Mouse (Mus musculus): ENCODE results near the gene Olfr319. TPM values are rescaled to one million over a fixed set of nuclear protein-coding genes. Genes with fewer than 3 reads are reported as not detected.
A peak's percentile ranks its signal among the peaks of the same experiment; 100 is the strongest.
"Not testable (repeated sequence)": the region's sequence is repeated elsewhere in the genome, so short reads cannot be mapped to it uniquely, and the experiment has no call there.

Olfr319 gene
- polyA plus RNA-seq, 1 experiment, result not detected

- 93% methylated on average over 4 of the region's 4 CpGs for WGBS
- Histone ChIP-seq H3K4me1 (ENCODE audit: control insufficient read depth, insufficient read depth, low read length) (no peaks in the 10 kb centered on the region), H3K36me3 (ENCODE audit: control insufficient read depth, insufficient read depth, low read length) (no peaks in the 10 kb centered on the region), H3K27ac (ENCODE audit: insufficient read depth, low read depth, low read length) (no peak overlapping the region), H3K4me3 (ENCODE audit: insufficient read depth, low read depth, low read length) (no peak overlapping the region), H3K27me3 (replicated peaks; ENCODE audit: control insufficient read depth, insufficient read depth, low read length) (no peaks in the 10 kb centered on the region)
- no peak for DNase-seq
- no peak for TF ChIP-seq POLR2A (IDR thresholded peaks at IDR 0.05; ENCODE audit: low read depth, low read length)
- TF ChIP-seq CTCF (conservative IDR thresholded peaks at IDR 0.05; ENCODE audit: insufficient read depth, insufficient read length, low read depth, low read length), result no peak
Observed at GRCm38 (mm10) chr11:58719701-58720100, 20.7 kb downstream of the Olfr319 start.

- Histone ChIP-seq H3K27ac (ENCODE audit: insufficient read depth, low read depth, low read length) (no peak within 1 kb of the TSS), H3K4me3 (ENCODE audit: insufficient read depth, low read depth, low read length) (no peak within 1 kb of the TSS), H3K36me3 (ENCODE audit: control insufficient read depth, insufficient read depth, low read length) (no peaks in the 10 kb centered on the region), H3K27me3 (replicated peaks; ENCODE audit: control insufficient read depth, insufficient read depth, low read length) (no peaks in the 10 kb centered on the region), H3K4me1 (ENCODE audit: control insufficient read depth, insufficient read depth, low read length) (peaks cover 5% of the 10 kb centered on the region; the same call in 1 of the 2 replicates)
- TF ChIP-seq CTCF (conservative IDR thresholded peaks at IDR 0.05; ENCODE audit: insufficient read depth, insufficient read length, low read depth, low read length) (no peak), POLR2A (IDR thresholded peaks at IDR 0.05; ENCODE audit: low read depth, low read length) (no peak)
- DNase-seq, result no peak
Observed at GRCm38 (mm10) chr11:58723914-58724313, 25.0 kb downstream of the Olfr319 start, which contains the start of gene Olfr318. Gene Olfr318, minus strand, starts transcription at chr11:58724014.

- peak; percentile 81 for DNase-seq
- WGBS, result 52% methylated on average over 6 of the region's 6 CpGs
Observed at GRCm38 (mm10) chr11:58727896-58728650, 29.1 kb downstream of the Olfr319 start.

GRCm38 (mm10) chr11:58733372-58733771 is 34.4 kb downstream of the Olfr319 start:
- Histone ChIP-seq H3K27me3 (replicated peaks; ENCODE audit: control insufficient read depth, insufficient read depth, low read length) (no peaks in the 10 kb centered on the region), H3K27ac (ENCODE audit: insufficient read depth, low read depth, low read length) (no peak overlapping the region), H3K4me1 (ENCODE audit: control insufficient read depth, insufficient read depth, low read length) (no peaks in the 10 kb centered on the region), H3K36me3 (ENCODE audit: control insufficient read depth, insufficient read depth, low read length) (no peaks in the 10 kb centered on the region), H3K4me3 (ENCODE audit: insufficient read depth, low read depth, low read length) (no peak overlapping the region)
- TF ChIP-seq CTCF (conservative IDR thresholded peaks at IDR 0.05; ENCODE audit: insufficient read depth, insufficient read length, low read depth, low read length), result no peak
- no peak for TF ChIP-seq POLR2A (IDR thresholded peaks at IDR 0.05; ENCODE audit: low read depth, low read length)
- DNase-seq, result no peak
- 65% methylated on average over 3 of the region's 3 CpGs for WGBS

More at GRCm38 (mm10) chr11:58727896-58728650, 29.1 kb downstream of the Olfr319 start:
- H3K4me1 ChIP-seq (ENCODE audit: control insufficient read depth, insufficient read depth, low read length); H3K36me3 ChIP-seq (ENCODE audit: control insufficient read depth, insufficient read depth, low read length); H3K4me3 ChIP-seq (ENCODE audit: insufficient read depth, low read depth, low read length); H3K27me3 ChIP-seq (replicated peaks; ENCODE audit: control insufficient read depth, insufficient read depth, low read length): not testable (repeated sequence)
- H3K27ac ChIP-seq (ENCODE audit: insufficient read depth, low read depth, low read length), result peak overlapping the region; percentile 42; the same call in 1 of the 2 replicates

GRCm38 (mm10) chr11:58738792-58739262 is 39.9 kb downstream of the Olfr319 start, which contains the start of gene Olfr317:
Gene Olfr317, minus strand, starts transcription at chr11:58739212.
- H3K27ac ChIP-seq (ENCODE audit: insufficient read depth, low read depth, low read length), result no peak within 1 kb of the TSS
- WGBS, result 74% methylated on average over 4 of the region's 4 CpGs
- H3K27me3 ChIP-seq (replicated peaks; ENCODE audit: control insufficient read depth, insufficient read depth, low read length), result no peaks in the 10 kb centered on the region
- H3K4me3 ChIP-seq (ENCODE audit: insufficient read depth, low read depth, low read length), result no peak within 1 kb of the TSS
- no peaks in the 10 kb centered on the region for H3K4me1 ChIP-seq (ENCODE audit: control insufficient read depth, insufficient read depth, low read length)
- no peaks in the 10 kb centered on the region for H3K36me3 ChIP-seq (ENCODE audit: control insufficient read depth, insufficient read depth, low read length)
- TF ChIP-seq CTCF (conservative IDR thresholded peaks at IDR 0.05; ENCODE audit: insufficient read depth, insufficient read length, low read depth, low read length) (no peak), POLR2A (IDR thresholded peaks at IDR 0.05; ENCODE audit: low read depth, low read length) (no peak)
- no peak for DNase-seq

GRCm38 (mm10) chr11:58751096-58751495 is 52.1 kb downstream of the Olfr319 start:
- H3K27ac ChIP-seq (ENCODE audit: insufficient read depth, low read depth, low read length); DNase-seq; H3K36me3 ChIP-seq (ENCODE audit: control insufficient read depth, insufficient read depth, low read length); H3K27me3 ChIP-seq (replicated peaks; ENCODE audit: control insufficient read depth, insufficient read depth, low read length); H3K4me1 ChIP-seq (ENCODE audit: control insufficient read depth, insufficient read depth, low read length); H3K4me3 ChIP-seq (ENCODE audit: insufficient read depth, low read depth, low read length): not testable (repeated sequence)
- 80% methylated on average over 18 of the region's 18 CpGs for WGBS

GRCm38 (mm10) chr11:58752434-58752833 is 53.5 kb downstream of the Olfr319 start, which contains the start of gene Olfr316:
Gene Olfr316, plus strand, starts transcription at chr11:58752734.
- Histone ChIP-seq H3K4me1 (ENCODE audit: control insufficient read depth, insufficient read depth, low read length) (no peaks in the 10 kb centered on the region), H3K4me3 (ENCODE audit: insufficient read depth, low read depth, low read length) (no peak within 1 kb of the TSS), H3K27me3 (replicated peaks; ENCODE audit: control insufficient read depth, insufficient read depth, low read length) (no peaks in the 10 kb centered on the region), H3K27ac (ENCODE audit: insufficient read depth, low read depth, low read length) (no peak within 1 kb of the TSS), H3K36me3 (ENCODE audit: control insufficient read depth, insufficient read depth, low read length) (no peaks in the 10 kb centered on the region)
- WGBS, result 70% methylated on average over 2 of the region's 2 CpGs
- no peak for DNase-seq
- TF ChIP-seq POLR2A (IDR thresholded peaks at IDR 0.05; ENCODE audit: low read depth, low read length) (no peak), CTCF (conservative IDR thresholded peaks at IDR 0.05; ENCODE audit: insufficient read depth, insufficient read length, low read depth, low read length) (no peak)

Other genes starting within 250 kb of the Olfr319 start
- gene Lypd9, start 246.2 kb upstream of the Olfr319 start, polyA plus RNA-seq (2012; rRNA removed), result not detected in 2 replicates
- gene Olfr30, start 236.9 kb upstream of the Olfr319 start, polyA plus RNA-seq (2012; rRNA removed), result not detected in 2 replicates
- gene Olfr332, start 206.6 kb upstream of the Olfr319 start, polyA plus RNA-seq (2012; rRNA removed), result not detected in 2 replicates
- gene Olfr331, start 196.6 kb upstream of the Olfr319 start, polyA plus RNA-seq (2012; rRNA removed), result not detected in 2 replicates
- gene Olfr330, start 164.3 kb upstream of the Olfr319 start, polyA plus RNA-seq (2012; rRNA removed), result not detected in 2 replicates
- gene Olfr329-ps, start 152.7 kb upstream of the Olfr319 start, polyA plus RNA-seq (2012; rRNA removed), result not detected in 2 replicates
- gene Olfr328, start 143.5 kb upstream of the Olfr319 start, polyA plus RNA-seq (2012; rRNA removed), result not detected in 2 replicates
- not detected in 2 replicates for gene Olfr224, start 128.6 kb upstream of the Olfr319 start, polyA plus RNA-seq (2012; rRNA removed)
- gene Olfr325, start 121.4 kb upstream of the Olfr319 start, polyA plus RNA-seq (2012; rRNA removed), result not detected in 2 replicates
- gene Olfr324, start 104.0 kb upstream of the Olfr319 start, polyA plus RNA-seq (2012; rRNA removed), result not detected in 2 replicates
- gene 2210407C18Rik, start 83.1 kb upstream of the Olfr319 start, polyA plus RNA-seq (2012; rRNA removed), result not detected in 2 replicates
- gene Olfr323, start 68.7 kb upstream of the Olfr319 start, polyA plus RNA-seq (2012; rRNA removed), result not detected in 2 replicates
- not detected in 2 replicates for gene Trim58, start 58.7 kb upstream of the Olfr319 start, polyA plus RNA-seq (2012; rRNA removed)
- not detected in 2 replicates for gene Olfr322, start 40.4 kb upstream of the Olfr319 start, polyA plus RNA-seq (2012; rRNA removed)
- not detected in 2 replicates for gene Olfr320, start 18.1 kb upstream of the Olfr319 start, polyA plus RNA-seq (2012; rRNA removed)
- not detected in 2 replicates for gene Olfr318, start 24.9 kb downstream of the Olfr319 start, polyA plus RNA-seq (2012; rRNA removed)
- gene Olfr317, start 40.0 kb downstream of the Olfr319 start, polyA plus RNA-seq (2012; rRNA removed), result not detected in 2 replicates
- gene Olfr316, start 53.6 kb downstream of the Olfr319 start, polyA plus RNA-seq (2012; rRNA removed), result not detected in 2 replicates
- not detected in 2 replicates for gene Olfr315, start 74.0 kb downstream of the Olfr319 start, polyA plus RNA-seq (2012; rRNA removed)
- gene Olfr314, start 83.8 kb downstream of the Olfr319 start, polyA plus RNA-seq (2012; rRNA removed), result not detected in 2 replicates
- not detected in 2 replicates for gene Fam183b, start 102.8 kb downstream of the Olfr319 start, polyA plus RNA-seq (2012; rRNA removed)
- gene Olfr313, start 115.8 kb downstream of the Olfr319 start, polyA plus RNA-seq (2012; rRNA removed), result not detected in 2 replicates
- not detected in 2 replicates for gene Olfr312, start 130.1 kb downstream of the Olfr319 start, polyA plus RNA-seq (2012; rRNA removed)
- gene Olfr311, start 140.1 kb downstream of the Olfr319 start, polyA plus RNA-seq (2012; rRNA removed), result not detected in 2 replicates
- gene Gm12258, start 148.0 kb downstream of the Olfr319 start, polyA plus RNA-seq (2012; rRNA removed), result 2.3 and 2.6 TPM in 2 replicates
- 3.3 and 3.7 TPM in 2 replicates for gene 2810021J22Rik, start 168.1 kb downstream of the Olfr319 start, polyA plus RNA-seq (2012; rRNA removed)
- gene Zfp39, start 205.1 kb downstream of the Olfr319 start, polyA plus RNA-seq (2012; rRNA removed), result 1.2 and 1.5 TPM in 2 replicates
- gene Btnl10, start 218.7 kb downstream of the Olfr319 start, polyA plus RNA-seq (2012; rRNA removed), result 0.27 and 0.31 TPM in 2 replicates
- gene Rnf187, start 239.8 kb downstream of the Olfr319 start, polyA plus RNA-seq (2012; rRNA removed), result 251 and 307 TPM in 2 replicates
- gene Hist3h2ba, start 249.8 kb downstream of the Olfr319 start, polyA plus RNA-seq (2012; rRNA removed), result 3.0 and 5.3 TPM in 2 replicates